8 mouse cellular contexts compared by ENCODE assay signal in the genomic region with DNA sequence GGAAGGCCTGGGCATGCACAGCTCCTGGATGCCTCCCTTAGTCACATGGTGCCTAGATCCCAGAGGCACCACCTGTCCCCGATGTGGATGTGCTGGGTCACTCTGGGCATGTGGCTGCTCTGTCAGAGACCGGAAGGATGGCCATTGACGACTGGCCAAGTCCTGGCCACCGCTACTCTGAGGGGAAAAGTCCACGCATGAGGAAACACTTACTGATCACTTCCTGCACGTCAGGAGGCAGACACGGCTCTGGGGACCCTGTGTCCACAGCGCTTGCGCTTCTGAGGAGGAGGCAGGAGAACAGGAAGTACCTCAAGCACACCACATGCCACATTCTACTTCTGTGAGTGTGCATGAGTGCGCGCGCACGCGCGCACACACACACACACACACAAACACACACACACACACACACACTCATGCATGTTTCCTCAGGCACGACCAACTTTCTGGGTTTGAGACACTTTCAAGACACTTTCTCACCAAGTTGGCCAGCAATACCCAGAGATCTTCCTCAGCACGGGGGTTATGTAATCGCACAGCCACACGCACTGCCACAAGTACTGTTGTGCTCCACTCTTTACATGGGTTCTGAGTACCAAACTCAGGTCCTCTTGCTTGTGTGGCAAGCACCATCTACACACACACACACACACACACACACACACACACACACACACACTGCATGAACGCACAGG.
DNase-seq lines count a peak whose midpoint lies in the region; ATAC-seq lines count a peak whose summit lies in the region.

No protein-coding gene starts in this region.

- no peaks in the 10 kb centered on the region for H3K9me3 ChIP-seq in hindbrain, embryonic 16.5 days (ENCODE audit: control insufficient read depth, low read length)

- H3K27ac ChIP-seq in hindbrain, embryonic 16.5 days (ENCODE audit: low read depth, low read length) = no peak overlapping the region

- no peak overlapping the region for H3K4me2 ChIP-seq in hindbrain, embryonic 16.5 days (ENCODE audit: low read length)

- H3K4me3 ChIP-seq in hindbrain, embryonic 16.5 days (ENCODE audit: low read length) = no peak overlapping the region

- 70% methylated on average over 20 of the region's 20 CpGs for WGBS in hindbrain, embryonic 16.5 days

- H3K36me3 ChIP-seq in hindbrain, embryonic 16.5 days (ENCODE audit: control insufficient read depth, insufficient read depth, low read length) = no peaks in the 10 kb centered on the region

- H3K27me3 ChIP-seq in hindbrain, embryonic 16.5 days (replicated peaks; ENCODE audit: control insufficient read depth, insufficient read depth, low read length) = no peaks in the 10 kb centered on the region

- no peak overlapping the region for H3K9ac ChIP-seq in hindbrain, embryonic 16.5 days (ENCODE audit: low read depth, low read length)

- DNase-seq in spleen, adult 12 weeks (ENCODE audit: low spot score) = peak; percentile 62
- no peak for DNase-seq in spleen, postnatal 14 days (ENCODE audit: low spot score in 2 of 2)
- DNase-seq in gastrocnemius, postnatal 25 days = peak; percentile 78
- peak; percentile 35 to 63 for DNase-seq in kidney, postnatal 4 days
- no peak for DNase-seq in urinary bladder, adult 18-20 months (ENCODE audit: low spot score in 2 of 2)

- peak; percentile 23; the same call in 1 of the 2 replicates for ATAC-seq in megakaryocyte-erythroid progenitor cell, adult 5-6 weeks (replicated peaks; ENCODE audit: low FRiP score, low TSS enrichment, poor library complexity, severe bottlenecking)
- no peak for ATAC-seq in erythroblast, adult 5-6 weeks (replicated peaks; ENCODE audit: low FRiP score, poor library complexity, severe bottlenecking)
- no peak for ATAC-seq in hindbrain, embryonic 16.5 days

- peaks cover 15% of the 10 kb centered on the region for H3K4me1 ChIP-seq in hindbrain, embryonic 16.5 days (ENCODE audit: control insufficient read depth, insufficient read depth, low read depth, low read length)

Comparison
In these comparisons a context has a peak if more than half of its experiments do, and no peak if none do; other contexts are left out.
1. DNase-seq: peak in spleen, adult 12 weeks (single experiment), gastrocnemius, postnatal 25 days (single experiment) and kidney, postnatal 4 days (2 of 2); none in spleen, postnatal 14 days (0 of 2) and urinary bladder, adult 18-20 months (0 of 2).